Mouse (Mus musculus) liver, adult 2 months (tissue): Measurements from ENCODE around the gene Mrps18b.

ENCODE experiments used
- CTCF ChIP-seq: fragments of 200-500 bp; IDR thresholded peaks from 2 replicates; pipeline ENCODE4 v1.5.1; 2011; ENCODE audit warnings: low read depth, low read length, control low read depth
- POLR2A ChIP-seq: fragments of 200-500 bp; IDR thresholded peaks from 2 replicates; pipeline ENCODE4 v1.6.1; 2011; ENCODE audit warnings: low read length, control low read depth; ENCODE audit not compliant: insufficient read depth; ENCODE audit errors: extremely low read depth

DNA sequence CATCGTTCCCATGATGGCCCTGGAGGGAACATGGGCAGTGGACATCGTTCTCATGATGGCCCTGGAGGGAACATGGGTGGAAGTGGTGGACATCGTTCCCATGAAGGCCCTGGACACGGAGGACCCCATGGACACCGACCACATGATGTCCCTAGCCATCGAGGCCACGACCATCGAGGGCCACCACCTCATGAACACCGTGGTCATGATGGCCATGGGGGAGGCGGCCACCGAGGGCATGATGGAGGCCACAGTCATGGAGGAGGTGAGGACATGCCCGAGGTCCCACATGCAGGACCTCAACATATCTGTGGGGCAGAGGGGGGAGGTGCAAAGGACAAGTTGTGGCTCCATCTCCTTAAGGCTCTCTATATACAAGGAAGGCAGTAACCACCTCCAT, 14.4 kb upstream of the Mrps18b start:
- no peak for TF ChIP-seq CTCF
- no peak for TF ChIP-seq POLR2A
